Mouse (Mus musculus) kidney, postnatal 0 days (tissue): ENCODE results near the gene 1810013L24Rik. TPM values are rescaled to one million over a fixed set of nuclear protein-coding genes. Genes with fewer than 3 reads are reported as not detected.

Experiments used
- ATAC-seq: fragments of 200-750 bp; cut with Nextera tagmentation; replicated peaks from 2 replicates; pipeline ENCODE4 v1.8.0; 2017; ENCODE audit warnings: low read depth, moderate number of reproducible peaks, moderate TSS enrichment, moderate library complexity; ENCODE audit not compliant: low FRiP score
- DNase-seq: peaks from one replicate; pipeline ENCODE4 v3.0.0-alpha.2; 2016; ENCODE audit warnings: low spot score
- H3K27ac ChIP-seq: fragments of 300-500 bp; sonication (generic); 2 replicates; pipeline ENCODE4 v1.5.1; 2014; ENCODE audit warnings: mild to moderate bottlenecking
- H3K27me3 ChIP-seq: fragments of 300-500 bp; sonication (generic); 2 replicates; pipeline ENCODE4 v1.6.1; 2014; ENCODE audit warnings: low read length, mixed read lengths; ENCODE audit not compliant: insufficient read depth
- H3K36me3 ChIP-seq: fragments of 300-500 bp; sonication (generic); 2 replicates; pipeline ENCODE4 v1.6.1; 2014; ENCODE audit warnings: low read length, mixed read lengths; ENCODE audit not compliant: insufficient read depth
- H3K4me1 ChIP-seq: fragments of 300-500 bp; sonication (generic); replicated peaks from 2 replicates; pipeline ENCODE4 v1.6.1; 2014; ENCODE audit warnings: antibody characterized with exemption, low read length, mixed read lengths; ENCODE audit not compliant: insufficient read depth
- H3K4me2 ChIP-seq: fragments of 300-500 bp; sonication (generic); 2 replicates; pipeline ENCODE4 v1.6.1; 2014; ENCODE audit warnings: mild to moderate bottlenecking, low read length, moderate library complexity, mixed read lengths
- H3K4me3 ChIP-seq: fragments of 300-500 bp; sonication (generic); replicated peaks from 2 replicates; pipeline ENCODE4 v1.5.1; 2014; ENCODE audit warnings: low read depth, low read length
- H3K9ac ChIP-seq: fragments of 300-500 bp; sonication (generic); 2 replicates; pipeline ENCODE4 v1.6.1; 2014; ENCODE audit warnings: low read depth, low read length
- H3K9me3 ChIP-seq: fragments of 300-500 bp; sonication (generic); replicated peaks from 2 replicates; pipeline ENCODE4 v1.6.1; 2016; ENCODE audit warnings: low read length, inconsistent platforms, mixed read lengths
- CTCF ChIP-seq: IDR thresholded peaks from 2 replicates; pipeline ENCODE4 v1.5.1; 2016; ENCODE audit warnings: antibody characterized with exemption, low read depth, mild to moderate bottlenecking, moderate library complexity
- WGBS: fragments of 180-500 bp; shearing (Covaris S2); extraction: QIAGEN DNeasy Blood & Tissue Kit; methylation state at CpG from one replicate; pipeline ENCODE4 v1.1.7; 2014; 5-methylcytosine and 5-hydroxymethylcytosine counted together
- polyA plus RNA-seq: library from polyadenylated mRNA; unstranded; fragments of >200 nt; fragmentation: Nextera tagmentation; extraction: Ambion mirVana; gene quantifications from 2 replicates; pipeline ENCODE4 v1.2.1, GENCODE M21; 2015

1810013L24Rik gene
- polyA plus RNA-seq, 1 experiment from 2014 or later = 20.2 TPM

DNA sequence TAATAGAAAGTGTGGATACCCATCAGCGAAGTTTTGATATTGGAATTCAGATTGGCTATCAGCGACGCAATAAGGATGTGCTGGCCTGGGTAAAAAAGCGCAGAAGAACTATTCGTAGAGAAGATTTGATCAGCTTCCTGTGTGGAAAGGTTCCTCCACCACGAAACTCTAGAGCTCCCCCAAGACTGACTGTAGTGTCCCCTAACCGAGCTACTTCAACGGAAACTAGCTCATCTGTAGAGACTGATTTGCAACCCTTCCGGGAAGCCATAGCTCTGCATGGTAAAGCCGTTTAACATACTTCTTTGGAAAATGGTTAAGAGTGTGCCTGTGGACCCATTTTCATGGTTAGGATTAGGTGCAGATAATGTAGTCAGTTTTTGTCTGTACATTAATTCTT is 13.1 kb downstream of the 1810013L24Rik start:
- Histone ChIP-seq H3K36me3 (peaks cover 26% of the 10 kb centered on the region; the same call in 1 of the 2 replicates), H3K9ac (no peak overlapping the region), H3K27me3 (no peaks in the 10 kb centered on the region), H3K27ac (no peak overlapping the region), H3K4me2 (no peak overlapping the region), H3K4me3 (no peak overlapping the region), H3K9me3 (no peaks in the 10 kb centered on the region), H3K4me1 (0 out of 2 replicates have a peak, but pooled peaks cover 6% of the 10 kb centered on the region)
- WGBS = 93% methylated on average over 10 of the region's 10 CpGs
- TF ChIP-seq CTCF = no peak
- ATAC-seq (no peak), DNase-seq (no peak)

GRCm38 (mm10) chr16:8843580-8844175 is 13.8 kb downstream of the 1810013L24Rik start:
- 70% methylated on average over 3 of the region's 3 CpGs for whole genome bisulfite sequencing
- Histone ChIP-seq H3K4me1 (0 out of 2 replicates have a peak, but pooled peaks cover 6% of the 10 kb centered on the region), H3K27me3 (no peaks in the 10 kb centered on the region), H3K36me3 (peaks cover 26% of the 10 kb centered on the region; the same call in 1 of the 2 replicates), H3K9me3 (no peaks in the 10 kb centered on the region), H3K4me2 (no peak overlapping the region), H3K27ac (no peak overlapping the region), H3K9ac (no peak overlapping the region), H3K4me3 (no peak overlapping the region)
- DNase-seq = no peak
- ATAC-seq = peak; percentile 52; the same call in 1 of the 2 replicates
- no peak for TF ChIP-seq CTCF

GRCm38 (mm10) chr16:8845986-8846385 is 16.1 kb downstream of the 1810013L24Rik start:
- 69% methylated on average over 4 of the region's 4 CpGs for WGBS
- Histone ChIP-seq H3K27ac (no peak overlapping the region), H3K9me3 (no peaks in the 10 kb centered on the region), H3K9ac (no peak overlapping the region), H3K4me2 (no peak overlapping the region), H3K4me1 (0 out of 2 replicates have a peak, but pooled peaks cover 6% of the 10 kb centered on the region), H3K36me3 (peaks cover 22% of the 10 kb centered on the region; the same call in 1 of the 2 replicates), H3K27me3 (no peaks in the 10 kb centered on the region), H3K4me3 (no peak overlapping the region)
- TF ChIP-seq CTCF = no peak
- DNase-seq = no peak
- no peak for ATAC-seq

DNA sequence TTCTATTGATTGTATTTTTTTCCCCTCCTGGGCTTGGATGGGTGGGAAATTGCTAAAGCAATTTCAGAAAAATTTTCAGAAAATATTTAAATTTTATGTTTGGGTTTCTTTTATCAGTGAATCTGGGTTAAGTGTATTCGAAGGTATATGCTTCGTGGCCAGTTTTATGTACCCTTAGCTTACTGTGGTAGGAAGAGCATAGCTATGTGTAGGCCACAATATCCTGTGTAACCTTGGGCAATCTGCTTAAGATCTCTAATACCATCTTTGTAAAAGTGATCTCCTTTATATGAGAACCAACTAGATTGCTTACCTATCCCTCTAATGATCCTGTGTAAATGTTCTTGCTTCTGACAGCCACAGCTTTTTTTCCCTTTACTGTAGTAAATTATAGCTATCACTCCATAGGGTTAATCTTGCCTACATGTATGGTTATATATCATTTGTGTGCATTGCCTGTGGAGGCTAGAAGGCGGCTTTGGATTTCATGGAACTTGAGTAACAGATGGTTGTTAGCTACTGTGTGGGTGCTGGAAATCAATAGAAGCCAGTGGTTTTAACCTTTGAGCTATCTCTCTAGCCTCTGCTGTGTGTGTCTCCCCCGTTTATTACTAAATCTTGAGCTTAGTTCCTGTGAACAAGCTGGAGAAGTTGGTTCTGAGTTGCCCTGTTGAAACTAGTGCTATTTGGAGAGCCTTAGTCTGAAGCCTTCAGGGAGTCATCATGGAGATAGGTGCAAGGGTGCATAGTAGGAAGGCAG is 18.6 kb downstream of the 1810013L24Rik start:
- Histone ChIP-seq H3K4me2 (no peak overlapping the region), H3K27ac (no peak overlapping the region), H3K36me3 (peaks cover 16% of the 10 kb centered on the region; the same call in 1 of the 2 replicates), H3K4me3 (no peak overlapping the region), H3K27me3 (no peaks in the 10 kb centered on the region), H3K9me3 (no peaks in the 10 kb centered on the region), H3K4me1 (0 out of 2 replicates have a peak, but pooled peaks cover 6% of the 10 kb centered on the region), H3K9ac (no peak overlapping the region)
- TF ChIP-seq CTCF = no peak
- ATAC-seq (no peak), DNase-seq (no peak)
- WGBS = 71% methylated on average over 4 of the region's 4 CpGs

GRCm38 (mm10) chr16:8849929-8850328 is 20.0 kb downstream of the 1810013L24Rik start:
- TF ChIP-seq CTCF = no peak
- no peak overlapping the region for H3K4me2 ChIP-seq
- ATAC-seq (peak; percentile 37; the same call in 1 of the 2 replicates), DNase-seq (peak; percentile 80)
- H3K27ac ChIP-seq = no peak overlapping the region
- H3K4me1 ChIP-seq = 0 out of 2 replicates have a peak, but pooled peaks cover 6% of the 10 kb centered on the region
- H3K4me3 ChIP-seq = no peak overlapping the region
- no peak overlapping the region for H3K9ac ChIP-seq
- peaks cover 10% of the 10 kb centered on the region; the same call in 1 of the 2 replicates for H3K36me3 ChIP-seq
- H3K9me3 ChIP-seq = no peaks in the 10 kb centered on the region
- 62% methylated on average over 1 of the region's 1 CpGs for WGBS
- no peaks in the 10 kb centered on the region for H3K27me3 ChIP-seq

GRCm38 (mm10) chr16:8855143-8855542 is 25.2 kb downstream of the 1810013L24Rik start:
- no peak overlapping the region for H3K4me3 ChIP-seq
- WGBS = 86% methylated on average over 2 of the region's 2 CpGs
- no peak overlapping the region for H3K27ac ChIP-seq
- H3K9me3 ChIP-seq = no peaks in the 10 kb centered on the region
- peaks cover 26% of the 10 kb centered on the region for H3K36me3 ChIP-seq
- no peak overlapping the region for H3K4me2 ChIP-seq
- no peak overlapping the region for H3K9ac ChIP-seq
- ATAC-seq (no peak), DNase-seq (no peak)
- TF ChIP-seq CTCF = no peak
- H3K4me1 ChIP-seq = no peaks in the 10 kb centered on the region
- no peaks in the 10 kb centered on the region for H3K27me3 ChIP-seq
